Mouse (Mus musculus) midbrain, embryonic 15.5 days (tissue): Measurements from ENCODE around the gene Dck. TPM values are rescaled to one million over a fixed set of nuclear protein-coding genes. Genes with fewer than 3 reads are reported as not detected.

Source experiments
- polyA plus RNA-seq: library from polyadenylated mRNA; unstranded; fragments of >200 nt; fragmentation: Nextera tagmentation; extraction: Ambion mirVana; gene quantifications from 2 replicates; pipeline ENCODE4 v1.2.1, GENCODE M21; 2015

Dck gene
- polyA plus RNA-seq, 1 experiment from 2014 or later, result 50.5 TPM

Other genes starting within 250 kb of the Dck start
- gene Jchain, start 237.1 kb upstream of the Dck start, polyA plus RNA-seq, result 0.11 and 0.31 TPM in 2 replicates
- gene Utp3, start 210.5 kb upstream of the Dck start, polyA plus RNA-seq, result 45.1 and 46.9 TPM in 2 replicates
- gene Rufy3, start 200.0 kb upstream of the Dck start, polyA plus RNA-seq, result 309 and 321 TPM in 2 replicates
- 57.7 and 63.6 TPM in 2 replicates for gene Grsf1, start 88.8 kb upstream of the Dck start, polyA plus RNA-seq
- 9.5 and 9.7 TPM in 2 replicates for gene Mob1b, start 44.1 kb upstream of the Dck start, polyA plus RNA-seq
- gene Slc4a4, start 121.8 kb downstream of the Dck start, polyA plus RNA-seq, result 6.7 and 7.7 TPM in 2 replicates